Mouse (Mus musculus): ENCODE data around the gene Ptprf. TPM values are rescaled to one million over a fixed set of nuclear protein-coding genes. Genes with fewer than 3 reads are reported as not detected.

Ptprf gene
- polyA plus RNA-seq, 1 experiment from 2014 or later, result 94.4 TPM

GRCm38 (mm10) chr4:118276520-118277232 is 14.5 kb downstream of the Ptprf start:
- Histone ChIP-seq H3K4me1 (peaks cover 98% of the 10 kb centered on the region), H3K4me3 (peak overlapping the region; percentile 44), H3K27me3 (ENCODE audit: low read depth, poor library complexity, severe bottlenecking) (no peaks in the 10 kb centered on the region), H3K27ac (replicated peaks) (peak overlapping the region; percentile 94), H3K9me3 (replicated peaks) (peaks cover under 1% of the 10 kb centered on the region; the same call in 1 of the 2 replicates), H3K36me3 (peaks cover 71% of the 10 kb centered on the region)
- 17% methylated on average over 9 of the region's 9 CpGs for WGBS
- peak; percentile 99 for DNase-seq (ENCODE audit: low spot score)

GRCm38 (mm10) chr4:118275601-118276519 is 15.3 kb downstream of the Ptprf start:
- peaks cover 9% of the 10 kb centered on the region for H3K9me3 ChIP-seq (replicated peaks)
- 54% methylated on average over 6 of the region's 6 CpGs for WGBS
- H3K36me3 ChIP-seq, result peaks cover 72% of the 10 kb centered on the region
- H3K27ac ChIP-seq (replicated peaks), result peak overlapping the region; percentile 94
- DNase-seq (ENCODE audit: low spot score), result no peak
- peak overlapping the region; percentile 44 for H3K4me3 ChIP-seq
- no peaks in the 10 kb centered on the region for H3K27me3 ChIP-seq (ENCODE audit: low read depth, poor library complexity, severe bottlenecking)
- H3K4me1 ChIP-seq, result peaks cover 100% of the 10 kb centered on the region

- Histone ChIP-seq H3K27ac (replicated peaks) (peak overlapping the region; percentile 94), H3K9me3 (replicated peaks) (peaks cover 12% of the 10 kb centered on the region), H3K4me3 (peak overlapping the region; percentile 14; the same call in 1 of the 2 replicates), H3K4me1 (peaks cover 100% of the 10 kb centered on the region), H3K36me3 (peaks cover 72% of the 10 kb centered on the region), H3K27me3 (ENCODE audit: low read depth, poor library complexity, severe bottlenecking) (no peaks in the 10 kb centered on the region)
- DNase-seq (ENCODE audit: low spot score), result peak; percentile 54
- 17% methylated on average over 7 of the region's 7 CpGs for WGBS
Measured at GRCm38 (mm10) chr4:118274521-118274920, 16.7 kb downstream of the Ptprf start.

- peaks cover 12% of the 10 kb centered on the region for H3K9me3 ChIP-seq (replicated peaks)
- H3K27ac ChIP-seq (replicated peaks), result peak overlapping the region; percentile 94
- no peaks in the 10 kb centered on the region for H3K27me3 ChIP-seq (ENCODE audit: low read depth, poor library complexity, severe bottlenecking)
- H3K36me3 ChIP-seq, result peaks cover 72% of the 10 kb centered on the region
- H3K4me1 ChIP-seq, result peaks cover 100% of the 10 kb centered on the region
- peak overlapping the region; percentile 14; the same call in 1 of the 2 replicates for H3K4me3 ChIP-seq
- DNase-seq (ENCODE audit: low spot score), result no peak
- 80% methylated on average over 8 of the region's 8 CpGs for WGBS
Measured at GRCm38 (mm10) chr4:118273998-118274397, 17.2 kb downstream of the Ptprf start.

GRCm38 (mm10) chr4:118273545-118273944 is 17.7 kb downstream of the Ptprf start:
- no peak for DNase-seq (ENCODE audit: low spot score)
- 54% methylated on average over 5 of the region's 5 CpGs for WGBS
- H3K36me3 ChIP-seq, result peaks cover 75% of the 10 kb centered on the region

GRCm38 (mm10) chr4:118272871-118273270 is 18.3 kb downstream of the Ptprf start:
- Histone ChIP-seq H3K9me3 (replicated peaks) (peaks cover 12% of the 10 kb centered on the region), H3K27me3 (ENCODE audit: low read depth, poor library complexity, severe bottlenecking) (no peaks in the 10 kb centered on the region), H3K36me3 (peaks cover 82% of the 10 kb centered on the region), H3K27ac (replicated peaks) (peak overlapping the region; percentile 94), H3K4me3 (no peak overlapping the region; the same call in 1 of the 2 replicates), H3K4me1 (peaks cover 95% of the 10 kb centered on the region)
- no peak for DNase-seq (ENCODE audit: low spot score)
- WGBS, result 95% methylated on average over 3 of the region's 3 CpGs

More at GRCm38 (mm10) chr4:118273545-118273944, 17.7 kb downstream of the Ptprf start:
- Histone ChIP-seq H3K4me3 (no peak overlapping the region), H3K4me1 (peaks cover 100% of the 10 kb centered on the region), H3K9me3 (replicated peaks) (peaks cover 12% of the 10 kb centered on the region), H3K27me3 (ENCODE audit: low read depth, poor library complexity, severe bottlenecking) (no peaks in the 10 kb centered on the region), H3K27ac (replicated peaks) (peak overlapping the region; percentile 94)

GRCm38 (mm10) chr4:118272258-118272657 is 18.9 kb downstream of the Ptprf start:
- Histone ChIP-seq H3K36me3 (peaks cover 86% of the 10 kb centered on the region), H3K27me3 (ENCODE audit: low read depth, poor library complexity, severe bottlenecking) (no peaks in the 10 kb centered on the region), H3K27ac (replicated peaks) (peak overlapping the region; percentile 94), H3K9me3 (replicated peaks) (peaks cover 12% of the 10 kb centered on the region), H3K4me3 (no peak overlapping the region), H3K4me1 (peaks cover 89% of the 10 kb centered on the region)
- DNase-seq (ENCODE audit: low spot score), result no peak
- 50% methylated on average over 5 of the region's 5 CpGs for WGBS

- peak; percentile 26 for DNase-seq (ENCODE audit: low spot score)
- 58% methylated on average over 9 of the region's 9 CpGs for WGBS
- Histone ChIP-seq H3K36me3 (peaks cover 87% of the 10 kb centered on the region), H3K27ac (replicated peaks) (peak overlapping the region; percentile 94), H3K27me3 (ENCODE audit: low read depth, poor library complexity, severe bottlenecking) (no peaks in the 10 kb centered on the region), H3K4me3 (no peak overlapping the region), H3K9me3 (replicated peaks) (peaks cover 12% of the 10 kb centered on the region), H3K4me1 (peaks cover 88% of the 10 kb centered on the region)
Measured at GRCm38 (mm10) chr4:118271556-118272074, 19.6 kb downstream of the Ptprf start.

- H3K27ac ChIP-seq (replicated peaks), result no peak overlapping the region
- H3K4me1 ChIP-seq, result peaks cover 88% of the 10 kb centered on the region
Measured at GRCm38 (mm10) chr4:118270706-118271105, 20.5 kb downstream of the Ptprf start.

GRCm38 (mm10) chr4:118269999-118270398 is 21.2 kb downstream of the Ptprf start:
- H3K27ac ChIP-seq (replicated peaks), result peak overlapping the region; percentile 61
- peaks cover 99% of the 10 kb centered on the region for H3K36me3 ChIP-seq
- H3K4me3 ChIP-seq, result no peak overlapping the region
- H3K9me3 ChIP-seq (replicated peaks), result peaks cover 12% of the 10 kb centered on the region
- no peak for DNase-seq (ENCODE audit: low spot score)
- H3K27me3 ChIP-seq (ENCODE audit: low read depth, poor library complexity, severe bottlenecking), result no peaks in the 10 kb centered on the region
- 46% methylated on average over 6 of the region's 6 CpGs for WGBS
- peaks cover 88% of the 10 kb centered on the region for H3K4me1 ChIP-seq

More at GRCm38 (mm10) chr4:118270706-118271105, 20.5 kb downstream of the Ptprf start:
- Histone ChIP-seq H3K4me3 (no peak overlapping the region), H3K36me3 (peaks cover 96% of the 10 kb centered on the region), H3K27me3 (ENCODE audit: low read depth, poor library complexity, severe bottlenecking) (no peaks in the 10 kb centered on the region), H3K9me3 (replicated peaks) (peaks cover 12% of the 10 kb centered on the region)
- WGBS, result 94% methylated on average over 3 of the region's 3 CpGs
- DNase-seq (ENCODE audit: low spot score), result no peak

- peaks cover 100% of the 10 kb centered on the region for H3K36me3 ChIP-seq
- H3K27ac ChIP-seq (replicated peaks), result peak overlapping the region; percentile 46; the same call in 1 of the 2 replicates
- 78% methylated on average over 14 of the region's 14 CpGs for WGBS
- peaks cover 12% of the 10 kb centered on the region for H3K9me3 ChIP-seq (replicated peaks)
- peaks cover 79% of the 10 kb centered on the region for H3K4me1 ChIP-seq
- no peak for DNase-seq (ENCODE audit: low spot score)
- H3K4me3 ChIP-seq, result no peak overlapping the region
- no peaks in the 10 kb centered on the region for H3K27me3 ChIP-seq (ENCODE audit: low read depth, poor library complexity, severe bottlenecking)
Measured at GRCm38 (mm10) chr4:118268429-118269212, 22.6 kb downstream of the Ptprf start.

GRCm38 (mm10) chr4:118265557-118265956 is 25.6 kb downstream of the Ptprf start:
- 0 out of 2 replicates have a peak, but pooled peaks cover under 1% of the 10 kb centered on the region for H3K9me3 ChIP-seq (replicated peaks)
- no peaks in the 10 kb centered on the region for H3K27me3 ChIP-seq (ENCODE audit: low read depth, poor library complexity, severe bottlenecking)
- peak overlapping the region; percentile 78 for H3K27ac ChIP-seq (replicated peaks)
- H3K4me3 ChIP-seq, result no peak overlapping the region
- 65% methylated on average over 15 of the region's 15 CpGs for WGBS
- peaks cover 87% of the 10 kb centered on the region for H3K36me3 ChIP-seq
- no peak for DNase-seq (ENCODE audit: low spot score)
- H3K4me1 ChIP-seq, result peaks cover 79% of the 10 kb centered on the region

Data from midbrain, embryonic 10.5 days (tissue).